Mouse (Mus musculus): ENCODE results near the gene Rpl38. TPM values are rescaled to one million over a fixed set of nuclear protein-coding genes. Genes with fewer than 3 reads are reported as not detected.

Rpl38 gene
- total and polyA plus RNA-seq, 2 experiments from 2014 or later: 578 to 954 TPM

- H3K9ac ChIP-seq (replicated peaks; ENCODE audit: low read length): no peak overlapping the region
- H3K27ac ChIP-seq: no peak overlapping the region
- no peak for TF ChIP-seq CTCF (IDR thresholded peaks at IDR 0.05; ENCODE audit: low read depth)
- no peak overlapping the region for H3K4me3 ChIP-seq (ENCODE audit: low read length)
- no peaks in the 10 kb centered on the region for H3K9me3 ChIP-seq (ENCODE audit: low read length)
- DNase-seq (ENCODE audit: low spot score) (no peak), ATAC-seq (peak; percentile 41; the same call in 1 of the 2 replicates)
- H3K27me3 ChIP-seq (ENCODE audit: insufficient read depth, low read length): no peaks in the 10 kb centered on the region
- H3K36me3 ChIP-seq (ENCODE audit: insufficient read depth, low read length): no peaks in the 10 kb centered on the region
- 52% methylated on average over 12 of the region's 12 CpGs for WGBS
- H3K4me1 ChIP-seq (ENCODE audit: insufficient read depth, low read length): peaks cover 7% of the 10 kb centered on the region; the same call in 1 of the 2 replicates
- no peak overlapping the region for H3K4me2 ChIP-seq (ENCODE audit: low read depth, low read length)
These were observed 26.1 kb upstream of the Rpl38 start for GRCm38 (mm10) chr11:114642184-114642583.

GRCm38 (mm10) chr11:114642926-114643325, 25.4 kb upstream of the Rpl38 start:
- Histone ChIP-seq H3K9ac (replicated peaks; ENCODE audit: low read length) (no peak overlapping the region), H3K4me2 (ENCODE audit: low read depth, low read length) (no peak overlapping the region), H3K9me3 (ENCODE audit: low read length) (no peaks in the 10 kb centered on the region), H3K27me3 (ENCODE audit: insufficient read depth, low read length) (no peaks in the 10 kb centered on the region), H3K27ac (no peak overlapping the region), H3K4me3 (ENCODE audit: low read length) (no peak overlapping the region), H3K4me1 (ENCODE audit: insufficient read depth, low read length) (peaks cover 7% of the 10 kb centered on the region; the same call in 1 of the 2 replicates), H3K36me3 (ENCODE audit: insufficient read depth, low read length) (no peaks in the 10 kb centered on the region)
- DNase-seq (ENCODE audit: low spot score) (no peak), ATAC-seq (no peak)
- WGBS: 72% methylated on average over 11 of the region's 11 CpGs
- no peak for TF ChIP-seq CTCF (IDR thresholded peaks at IDR 0.05; ENCODE audit: low read depth)

GRCm38 (mm10) chr11:114644122-114644521, 24.2 kb upstream of the Rpl38 start:
- H3K4me3 ChIP-seq (ENCODE audit: low read length): no peak overlapping the region
- no peak overlapping the region for H3K4me2 ChIP-seq (ENCODE audit: low read depth, low read length)
- H3K27me3 ChIP-seq (ENCODE audit: insufficient read depth, low read length): no peaks in the 10 kb centered on the region
- H3K9me3 ChIP-seq (ENCODE audit: low read length): no peaks in the 10 kb centered on the region
- H3K36me3 ChIP-seq (ENCODE audit: insufficient read depth, low read length): no peaks in the 10 kb centered on the region
- no peak for ATAC-seq
- peak; percentile 36; the same call in 1 of the 2 replicates for TF ChIP-seq CTCF (IDR thresholded peaks at IDR 0.05; ENCODE audit: low read depth)
- WGBS: 62% methylated on average over 2 of the region's 2 CpGs
- no peak for DNase-seq (ENCODE audit: low spot score)
- no peak overlapping the region for H3K27ac ChIP-seq
- H3K4me1 ChIP-seq (ENCODE audit: insufficient read depth, low read length): peaks cover 7% of the 10 kb centered on the region; the same call in 1 of the 2 replicates
- H3K9ac ChIP-seq (replicated peaks; ENCODE audit: low read length): no peak overlapping the region

GRCm38 (mm10) chr11:114649510-114649909, 18.8 kb upstream of the Rpl38 start:
- peak; percentile 25; the same call in 1 of the 2 replicates for TF ChIP-seq CTCF (IDR thresholded peaks at IDR 0.05; ENCODE audit: low read depth)
- DNase-seq (ENCODE audit: low spot score): no peak
- H3K36me3 ChIP-seq (ENCODE audit: insufficient read depth, low read length): no peaks in the 10 kb centered on the region

GRCm38 (mm10) chr11:114652531-114652930, 15.8 kb upstream of the Rpl38 start:
- H3K9ac ChIP-seq (replicated peaks; ENCODE audit: low read length): no peak overlapping the region
- no peak for TF ChIP-seq CTCF (IDR thresholded peaks at IDR 0.05; ENCODE audit: low read depth)
- peak; percentile 46; the same call in 1 of the 2 replicates for ATAC-seq

More at GRCm38 (mm10) chr11:114649510-114649909, 18.8 kb upstream of the Rpl38 start:
- WGBS: 73% methylated on average over 4 of the region's 4 CpGs
- ATAC-seq: no peak
- H3K9ac ChIP-seq (replicated peaks; ENCODE audit: low read length): no peak overlapping the region
- no peak overlapping the region for H3K27ac ChIP-seq
- H3K27me3 ChIP-seq (ENCODE audit: insufficient read depth, low read length): no peaks in the 10 kb centered on the region
- H3K4me1 ChIP-seq (ENCODE audit: insufficient read depth, low read length): no peaks in the 10 kb centered on the region
- H3K4me3 ChIP-seq (ENCODE audit: low read length): no peak overlapping the region
- no peak overlapping the region for H3K4me2 ChIP-seq (ENCODE audit: low read depth, low read length)
- no peaks in the 10 kb centered on the region for H3K9me3 ChIP-seq (ENCODE audit: low read length)

GRCm38 (mm10) chr11:114653664-114654063, 14.7 kb upstream of the Rpl38 start:
- H3K4me2 ChIP-seq (ENCODE audit: low read depth, low read length): no peak overlapping the region
- no peak overlapping the region for H3K4me3 ChIP-seq (ENCODE audit: low read length)
- no peaks in the 10 kb centered on the region for H3K27me3 ChIP-seq (ENCODE audit: insufficient read depth, low read length)
- H3K36me3 ChIP-seq (ENCODE audit: insufficient read depth, low read length): no peaks in the 10 kb centered on the region
- TF ChIP-seq CTCF (IDR thresholded peaks at IDR 0.05; ENCODE audit: low read depth): no peak
- no peak overlapping the region for H3K27ac ChIP-seq
- WGBS: 81% methylated on average over 6 of the region's 6 CpGs
- no peaks in the 10 kb centered on the region for H3K9me3 ChIP-seq (ENCODE audit: low read length)
- ATAC-seq (no peak), DNase-seq (ENCODE audit: low spot score) (no peak)
- no peaks in the 10 kb centered on the region for H3K4me1 ChIP-seq (ENCODE audit: insufficient read depth, low read length)
- no peak overlapping the region for H3K9ac ChIP-seq (replicated peaks; ENCODE audit: low read length)

More at GRCm38 (mm10) chr11:114652531-114652930, 15.8 kb upstream of the Rpl38 start:
- 5% methylated on average over 16 of the region's 16 CpGs for WGBS
- Histone ChIP-seq H3K9me3 (ENCODE audit: low read length) (no peaks in the 10 kb centered on the region), H3K4me2 (ENCODE audit: low read depth, low read length) (peak overlapping the region; percentile 33), H3K36me3 (ENCODE audit: insufficient read depth, low read length) (no peaks in the 10 kb centered on the region), H3K4me3 (ENCODE audit: low read length) (no peak overlapping the region), H3K27ac (no peak overlapping the region), H3K27me3 (ENCODE audit: insufficient read depth, low read length) (no peaks in the 10 kb centered on the region), H3K4me1 (ENCODE audit: insufficient read depth, low read length) (no peaks in the 10 kb centered on the region)
- DNase-seq (ENCODE audit: low spot score): peak; percentile 35

- Histone ChIP-seq H3K4me3 (ENCODE audit: low read length) (no peak overlapping the region), H3K9me3 (ENCODE audit: low read length) (no peaks in the 10 kb centered on the region), H3K27me3 (ENCODE audit: insufficient read depth, low read length) (no peaks in the 10 kb centered on the region), H3K9ac (replicated peaks; ENCODE audit: low read length) (no peak overlapping the region), H3K36me3 (ENCODE audit: insufficient read depth, low read length) (no peaks in the 10 kb centered on the region), H3K4me2 (ENCODE audit: low read depth, low read length) (no peak overlapping the region), H3K4me1 (ENCODE audit: insufficient read depth, low read length) (no peaks in the 10 kb centered on the region), H3K27ac (no peak overlapping the region)
- WGBS: 56% methylated on average over 5 of the region's 5 CpGs
- ATAC-seq: no peak
- peak; percentile 32 for TF ChIP-seq CTCF (IDR thresholded peaks at IDR 0.05; ENCODE audit: low read depth)
- DNase-seq (ENCODE audit: low spot score): no peak
These were observed 13.8 kb upstream of the Rpl38 start for GRCm38 (mm10) chr11:114654552-114654951.

Data from hindbrain, postnatal 0 days (tissue).